8 mouse cellular contexts compared by ENCODE assay signal in genomic region chr6:143167981-143168674, GRCm38 (mm10). TPM values are rescaled to one million over a fixed set of nuclear protein-coding genes. Genes with fewer than 3 reads are reported as not detected.
DNase-seq lines count a peak whose midpoint lies in the region; ATAC-seq and TF ChIP-seq lines count a peak whose summit lies in the region.

No protein-coding gene starts in this region.

- H3K27me3 ChIP-seq in lung, embryonic 14.5 days (ENCODE audit: insufficient read depth, low read length), result no peaks in the 10 kb centered on the region
- no peaks in the 10 kb centered on the region for H3K27me3 ChIP-seq in embryonic facial prominence, embryonic 13.5 days
- H3K27me3 ChIP-seq in intestine, postnatal 0 days (replicated peaks; ENCODE audit: control insufficient read depth, insufficient read depth, low read length), result no peaks in the 10 kb centered on the region

- no peak for ATAC-seq in lung, embryonic 14.5 days (ENCODE audit: insufficient read depth)
- no peak for ATAC-seq in embryonic facial prominence, embryonic 13.5 days (ENCODE audit: insufficient number of reproducible peaks, insufficient read depth, low FRiP score, low TSS enrichment, low read depth)
- ATAC-seq in intestine, postnatal 0 days, result no peak

- H3K36me3 ChIP-seq in lung, embryonic 14.5 days (ENCODE audit: insufficient read depth), result peaks cover 15% of the 10 kb centered on the region
- peaks cover 5% of the 10 kb centered on the region; the same call in 1 of the 2 replicates for H3K36me3 ChIP-seq in embryonic facial prominence, embryonic 13.5 days
- H3K36me3 ChIP-seq in intestine, postnatal 0 days (ENCODE audit: control insufficient read depth, insufficient read depth), result no peaks in the 10 kb centered on the region

- H3K27ac ChIP-seq in lung, embryonic 14.5 days (ENCODE audit: low read depth), result peak overlapping the region; percentile 94; the same call in 1 of the 2 replicates
- H3K27ac ChIP-seq in embryonic facial prominence, embryonic 13.5 days, result peak overlapping the region; percentile 89
- peak overlapping the region; percentile 97 for H3K27ac ChIP-seq in intestine, postnatal 0 days (ENCODE audit: low read depth, low read length)
- H3K27ac ChIP-seq in olfactory bulb, adult 2 months (ENCODE audit: insufficient read depth, low read depth, low read length), result 0 out of 2 replicates have a peak overlapping the region, but pooled peaks have one; percentile 65

- 33% methylated on average over 6 of the region's 6 CpGs for WGBS in lung, embryonic 14.5 days
- WGBS in embryonic facial prominence, embryonic 13.5 days, result 23% methylated on average over 6 of the region's 6 CpGs
- WGBS in intestine, postnatal 0 days, result 18% methylated on average over 6 of the region's 6 CpGs
- WGBS in olfactory bulb, adult 2 months, result 10% methylated on average over 6 of the region's 6 CpGs

- no peak for TF ChIP-seq CTCF in lung, embryonic 14.5 days (IDR thresholded peaks at IDR 0.05; ENCODE audit: low read depth)
- no peak for TF ChIP-seq CTCF in intestine, postnatal 0 days (IDR thresholded peaks at IDR 0.05; ENCODE audit: low read depth)
- no peak for TF ChIP-seq CTCF in olfactory bulb, adult 2 months (IDR thresholded peaks at IDR 0.05; ENCODE audit: insufficient read depth, low read depth, low read length)

- H3K4me3 ChIP-seq in lung, embryonic 14.5 days (ENCODE audit: low read depth, low read length), result peak overlapping the region; percentile 84
- peak overlapping the region; percentile 86 for H3K4me3 ChIP-seq in embryonic facial prominence, embryonic 13.5 days
- peak overlapping the region; percentile 89 for H3K4me3 ChIP-seq in intestine, postnatal 0 days (ENCODE audit: low read depth, low read length)
- peak overlapping the region; percentile 79 for H3K4me3 ChIP-seq in olfactory bulb, adult 2 months (ENCODE audit: insufficient read depth, low read depth, low read length)

- peak overlapping the region; percentile 80 for H3K4me2 ChIP-seq in lung, embryonic 14.5 days
- peak overlapping the region; percentile 70 for H3K4me2 ChIP-seq in embryonic facial prominence, embryonic 13.5 days
- peak overlapping the region; percentile 95 for H3K4me2 ChIP-seq in intestine, postnatal 0 days (replicated peaks; ENCODE audit: low read depth)

- TF ChIP-seq POLR2A in olfactory bulb, adult 2 months (IDR thresholded peaks at IDR 0.05; ENCODE audit: insufficient read depth, low read depth, low read length), result no peak

- intact Hi-C loops in left cerebral cortex, postnatal 4 days (cut with DNase I), result loop anchor here (10.0 kb wide), 1 partner anchor 63 kb away; the partner anchor contains the start of gene C2cd5

- H3K9me3 ChIP-seq in lung, embryonic 14.5 days (ENCODE audit: low read depth, low read length), result no peaks in the 10 kb centered on the region
- H3K9me3 ChIP-seq in embryonic facial prominence, embryonic 13.5 days, result no peaks in the 10 kb centered on the region
- no peaks in the 10 kb centered on the region for H3K9me3 ChIP-seq in intestine, postnatal 0 days (ENCODE audit: control insufficient read depth)

- peak; percentile 23 for DNase-seq in lung, embryonic 14.5 days
- DNase-seq in lung, postnatal 36 days, result no peak
- no peak for DNase-seq in left cerebral cortex, postnatal 4 days
- no peak for DNase-seq in gastrocnemius, adult 18-20 months (ENCODE audit: low spot score)
- no peak for DNase-seq in urinary bladder, adult 18-20 months (ENCODE audit: low spot score in 2 of 2)

- H3K9ac ChIP-seq in lung, embryonic 14.5 days, result peak overlapping the region; percentile 80
- H3K9ac ChIP-seq in embryonic facial prominence, embryonic 13.5 days, result peak overlapping the region; percentile 87
- H3K9ac ChIP-seq in intestine, postnatal 0 days (ENCODE audit: low read depth, low read length), result peak overlapping the region; percentile 90

- H3K4me1 ChIP-seq in lung, embryonic 14.5 days (ENCODE audit: insufficient read depth), result no peaks in the 10 kb centered on the region; the same call in 1 of the 2 replicates
- H3K4me1 ChIP-seq in embryonic facial prominence, embryonic 13.5 days, result peaks cover 49% of the 10 kb centered on the region
- H3K4me1 ChIP-seq in intestine, postnatal 0 days (replicated peaks; ENCODE audit: control insufficient read depth, insufficient read depth, low read length), result peaks cover 3% of the 10 kb centered on the region; the same call in 1 of the 2 replicates
- H3K4me1 ChIP-seq in olfactory bulb, adult 2 months (ENCODE audit: control insufficient read depth, insufficient read depth, low read length), result peaks cover 3% of the 10 kb centered on the region; the same call in 1 of the 2 replicates

RNA-seq across cellular contexts. Expression of gene Etnk1, which starts 1.1 kb away (rescaled TPM):
- 22.6 and 23.3 TPM in 2 replicates for polyA plus RNA-seq in lung, embryonic 14.5 days (2014; fragmentation: Nextera tagmentation; extraction: Ambion mirVana)
- 22.5 and 26.6 TPM in 2 replicates for polyA plus RNA-seq in embryonic facial prominence, embryonic 13.5 days (2015; fragmentation: Nextera tagmentation; extraction: Ambion mirVana)
- 14.5 and 16.4 TPM in 2 replicates for polyA plus RNA-seq in intestine, postnatal 0 days (2015; fragmentation: Nextera tagmentation; extraction: Ambion mirVana)
- 140 and 283 TPM in 2 replicates for polyA plus RNA-seq in olfactory bulb, adult 2 months (2012; ENCODE audit: insufficient read depth, insufficient read length, low replicate concordance, missing spikeins)
- total RNA-seq in left cerebral cortex, postnatal 4 days (2021), result 100 to 1,000 TPM; 127 to 129 TPM
- 10 to 100 TPM; 16.4 to 16.6 TPM for total RNA-seq in gastrocnemius, adult 18-20 months (2021)
